Comparison of ENCODE assay signal across 8 mouse cellular contexts in genomic region chr6:149101076-149101942, GRCm38 (mm10). TPM values are rescaled to one million over a fixed set of nuclear protein-coding genes. Genes with fewer than 3 reads are reported as not detected.
DNase-seq lines count a peak whose midpoint lies in the region; ATAC-seq and TF ChIP-seq lines count a peak whose summit lies in the region.

TSS of gene Dennd5b (minus strand) at chr6:149101680.

- no peaks in the 10 kb centered on the region for H3K36me3 ChIP-seq in hindbrain, embryonic 16.5 days (ENCODE audit: control insufficient read depth, insufficient read depth, low read length)

- no peak for TF ChIP-seq CTCF in Patski (IDR thresholded peaks at IDR 0.05)
- TF ChIP-seq CTCF in gastrocnemius, adult 2 months (IDR thresholded peaks at IDR 0.05): no peak; the same call in 1 of the 2 replicates

- intact Hi-C loops in gastrocnemius, adult 2 months (cut with DNase I): loop anchor here (5.0 kb wide), 1 partner anchor 154 kb away; the partner anchor contains the start of gene Sinhcaf

- WGBS in hindbrain, embryonic 16.5 days: under 1% methylated on average over 119 of the region's 124 CpGs

- peak within 1 kb of the TSS; percentile 92 for H3K27ac ChIP-seq in gastrocnemius, adult 2 months
- peak within 1 kb of the TSS; percentile 98 for H3K27ac ChIP-seq in hindbrain, embryonic 16.5 days (ENCODE audit: low read depth, low read length)

- CTCF ChIA-PET in Patski (lab: Charles Lee): interaction anchor here (1.0 to 1.4 kb wide), 2 partner anchors 14 to 18 kb away, joined by 3 to 4 read pairs; no protein-coding TSS in a partner anchor

- no peaks in the 10 kb centered on the region for H3K9me3 ChIP-seq in hindbrain, embryonic 16.5 days (ENCODE audit: control insufficient read depth, low read length)

- DNase-seq in Patski (ENCODE audit: low read depth, low spot score): no peak
- peak; percentile 90 to 95 for DNase-seq in cerebellum, postnatal 25 days
- DNase-seq in gastrocnemius, adult 2 months: peak; percentile 91
- DNase-seq in left cerebral cortex, adult 18-20 months (ENCODE audit: low spot score in 2 of 2): peak; percentile 74 to 85
- DNase-seq in lung, postnatal 36 days: peak; percentile 85
- peak; percentile 87 for DNase-seq in right cerebral cortex, adult 18-20 months
- DNase-seq in urinary bladder, postnatal 14 days (ENCODE audit: low spot score): peak; percentile 82

- POLR2A ChIA-PET in Patski (lab: Charles Lee): no interaction called here

- peak within 1 kb of the TSS; percentile 99 for H3K9ac ChIP-seq in hindbrain, embryonic 16.5 days (ENCODE audit: low read depth, low read length)

- H3K4me2 ChIP-seq in hindbrain, embryonic 16.5 days (ENCODE audit: low read length): peak within 1 kb of the TSS; percentile 69

- H3K4me3 ChIP-seq in gastrocnemius, adult 2 months: peak within 1 kb of the TSS; percentile 84
- peak within 1 kb of the TSS; percentile 95 for H3K4me3 ChIP-seq in hindbrain, embryonic 16.5 days (ENCODE audit: low read length)

- in situ Hi-C loops in Patski (cut with MboI; ENCODE audit: low pct_unique_long_range_greater_than_20kb): no loop called here

- ATAC-seq in Patski: peak; percentile 80
- ATAC-seq in hindbrain, embryonic 16.5 days: peak; percentile 96

- H3K4me1 ChIP-seq in hindbrain, embryonic 16.5 days (ENCODE audit: control insufficient read depth, insufficient read depth, low read depth, low read length): peaks cover 5% of the 10 kb centered on the region

- H3K27me3 ChIP-seq in Patski: no peaks in the 10 kb centered on the region
- no peaks in the 10 kb centered on the region for H3K27me3 ChIP-seq in hindbrain, embryonic 16.5 days (replicated peaks; ENCODE audit: control insufficient read depth, insufficient read depth, low read length)

RNA-seq across cellular contexts. Expression of gene Dennd5b, which starts in this region (rescaled TPM):
- polyA plus RNA-seq in Patski (2021): 6.4 TPM
- 1 to 10 TPM; 4.8 to 9.1 TPM for total RNA-seq in gastrocnemius, adult 2 months (2021)
- 10.9 and 11.0 TPM in 2 replicates for polyA plus RNA-seq in hindbrain, embryonic 16.5 days (2015; fragmentation: Nextera tagmentation; extraction: Ambion mirVana)
- total RNA-seq in left cerebral cortex, adult 18-20 months (2021): 10 to 100 TPM; 61.8 to 62.2 TPM

Comparison
In these comparisons a context has a peak if more than half of its experiments do, and no peak if none do; other contexts are left out.
1. RNA of gene Dennd5b (total RNA-seq): 61.8 to 62.2 TPM in left cerebral cortex, adult 18-20 months; 4.8 to 9.1 TPM in gastrocnemius, adult 2 months; every median in the first group is over 4 times any median in the second.